Mouse (Mus musculus) liver, postnatal 0 days (tissue): ENCODE measurements around the gene Purb. TPM values are rescaled to one million over a fixed set of nuclear protein-coding genes. Genes with fewer than 3 reads are reported as not detected.
A peak's percentile ranks its signal among the peaks of the same experiment; 100 is the strongest.
"Not testable (repeated sequence)": the region's sequence is repeated elsewhere in the genome, so short reads cannot be mapped to it uniquely, and the experiment has no call there.

Experiments used
- ATAC-seq: fragments of 200-750 bp; cut with Nextera tagmentation; 2 replicates; pipeline ENCODE4 v1.8.0; 2017; ENCODE audit warnings: mild to moderate bottlenecking, moderate library complexity
- DNase-seq: peaks from one replicate; pipeline ENCODE4 v3.0.0-alpha.2; 2016
- H3K27ac ChIP-seq: fragments of 300-500 bp; sonication (generic); 2 replicates; pipeline ENCODE4 v1.5.1; 2014; ENCODE audit warnings: antibody characterized with exemption, moderate library complexity, mild to moderate bottlenecking, low read depth
- H3K27me3 ChIP-seq: fragments of 300-500 bp; sonication (generic); 2 replicates; pipeline ENCODE4 v1.6.1; 2014; ENCODE audit warnings: low read length, control low read depth, mixed read lengths; ENCODE audit not compliant: insufficient read depth
- H3K36me3 ChIP-seq: fragments of 300-500 bp; sonication (generic); replicated peaks from 2 replicates; pipeline ENCODE4 v1.6.1; 2014; ENCODE audit warnings: mild to moderate bottlenecking, control low read depth, low read length, moderate library complexity, mixed read lengths; ENCODE audit not compliant: insufficient read depth
- H3K4me1 ChIP-seq: fragments of 300-500 bp; sonication (generic); 2 replicates; pipeline ENCODE4 v1.6.1; 2014; ENCODE audit warnings: antibody characterized with exemption, mild to moderate bottlenecking, control low read depth; ENCODE audit not compliant: insufficient read depth
- H3K4me2 ChIP-seq: fragments of 300-500 bp; sonication (generic); 2 replicates; pipeline ENCODE4 v1.6.1; 2014; ENCODE audit warnings: low read depth, mild to moderate bottlenecking, low read length, moderate library complexity, mixed read lengths
- H3K4me3 ChIP-seq: fragments of 300-500 bp; sonication (generic); 2 replicates; pipeline ENCODE4 v1.5.1; 2014; ENCODE audit warnings: low read depth, low read length
- H3K9ac ChIP-seq: fragments of 300-500 bp; sonication (generic); replicated peaks from 2 replicates; pipeline ENCODE4 v1.6.1; 2014; ENCODE audit warnings: mild to moderate bottlenecking, moderate library complexity
- H3K9me3 ChIP-seq: fragments of 300-500 bp; sonication (generic); 2 replicates; pipeline ENCODE4 v1.6.1; 2016; ENCODE audit warnings: mild to moderate bottlenecking, control low read depth, low read length, mixed read lengths
- CTCF ChIP-seq: sonication (generic); IDR thresholded peaks from 2 replicates; pipeline ENCODE4 v1.5.1; 2016; ENCODE audit warnings: antibody characterized with exemption, low read depth
- EP300 ChIP-seq: IDR thresholded peaks from 2 replicates; pipeline ENCODE4 v1.6.1; 2016; ENCODE audit warnings: antibody characterized with exemption, low read depth, mild to moderate bottlenecking
- WGBS: fragments of 180-500 bp; shearing (Covaris S2); extraction: QIAGEN DNeasy Blood & Tissue Kit; methylation state at CpG from one replicate; pipeline ENCODE4 v1.1.7; 2014; ENCODE audit not compliant: insufficient replicate concordance; 5-methylcytosine and 5-hydroxymethylcytosine counted together
- microRNA-seq: library from miRNA; unstranded; fragments of <30 nt; microRNA quantifications from one replicate; pipeline ENCODE4, GENCODE M21; 2016
- polyA plus RNA-seq: library from polyadenylated mRNA; unstranded; fragments of >200 nt; fragmentation: Nextera tagmentation; extraction: Ambion mirVana; gene quantifications from 2 replicates; pipeline ENCODE4 v1.2.1, GENCODE M21; 2015

Purb gene
- polyA plus RNA-seq, 1 experiment from 2014 or later = 6.1 TPM

DNA sequence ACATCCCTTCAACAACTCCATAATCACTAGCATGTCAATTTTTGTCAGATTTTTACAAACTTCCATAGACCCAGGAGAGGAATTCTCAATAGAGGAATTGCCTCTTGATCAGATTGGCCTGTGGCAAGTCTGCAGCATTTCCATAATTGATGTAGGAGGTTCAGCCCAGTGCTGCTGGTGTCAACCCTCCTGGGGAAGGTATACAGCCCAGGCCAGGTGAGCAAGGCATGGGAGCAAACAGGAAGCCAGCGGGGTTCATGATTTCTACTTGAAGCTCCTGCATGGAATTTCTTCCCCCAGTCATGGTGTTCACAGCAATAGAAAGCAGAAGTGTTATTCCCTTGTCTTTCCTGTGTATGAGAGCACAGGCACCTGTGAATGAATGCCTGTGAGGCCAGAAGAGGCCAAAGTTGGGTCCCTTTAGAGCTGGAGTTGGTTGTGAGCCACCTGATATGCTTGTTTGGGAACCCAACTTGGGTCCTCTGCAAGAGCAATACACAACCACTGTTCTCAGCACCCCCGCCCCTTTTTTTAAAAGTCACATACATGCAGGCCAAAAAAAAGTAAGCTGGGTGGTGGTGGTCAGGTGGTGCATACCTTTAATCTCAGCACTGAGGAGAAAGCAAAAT is 54.9 kb downstream of the Purb start:
- 0 out of 2 replicates have a peak overlapping the region, but pooled peaks have one; percentile 29 for H3K27ac ChIP-seq
- H3K4me2 ChIP-seq = no peak overlapping the region
- H3K9me3 ChIP-seq = no peaks in the 10 kb centered on the region
- ATAC-seq (no peak), DNase-seq (no peak)
- WGBS = 78% methylated on average over 2 of the region's 2 CpGs
- H3K4me1 ChIP-seq = peaks cover 13% of the 10 kb centered on the region
- H3K36me3 ChIP-seq = peaks cover 60% of the 10 kb centered on the region
- H3K9ac ChIP-seq = no peak overlapping the region
- no peak overlapping the region for H3K4me3 ChIP-seq
- TF ChIP-seq EP300 = no peak
- H3K27me3 ChIP-seq = no peaks in the 10 kb centered on the region

DNA sequence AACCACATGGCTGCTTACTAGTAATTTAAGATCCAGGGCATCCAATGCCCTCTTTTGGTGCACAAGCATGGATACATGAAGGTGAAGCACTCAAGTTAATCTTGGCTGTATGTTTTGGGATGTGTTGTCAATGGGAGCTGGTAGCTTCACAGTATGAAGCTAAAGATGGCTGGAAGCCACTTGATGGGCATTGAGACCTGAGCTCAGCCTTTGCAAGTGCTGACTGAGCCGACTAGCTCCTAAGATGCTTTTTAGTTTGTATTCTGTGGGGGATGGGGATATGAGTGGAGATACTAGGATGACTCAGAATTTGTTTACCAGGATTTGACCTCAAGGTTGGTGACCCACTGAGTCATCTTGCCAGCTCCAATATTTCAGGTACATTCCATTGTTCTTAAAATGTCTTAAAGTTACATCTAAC is 55.4 kb downstream of the Purb start:
- no peak for ATAC-seq
- Histone ChIP-seq H3K36me3 (peaks cover 56% of the 10 kb centered on the region), H3K4me2 (no peak overlapping the region), H3K27ac (peak overlapping the region; percentile 49; the same call in 1 of the 2 replicates), H3K9me3 (no peaks in the 10 kb centered on the region), H3K4me1 (peaks cover 13% of the 10 kb centered on the region), H3K4me3 (no peak overlapping the region), H3K27me3 (no peaks in the 10 kb centered on the region), H3K9ac (no peak overlapping the region)
- TF ChIP-seq CTCF (no peak), EP300 (no peak)
- 31% methylated on average over 1 of the region's 1 CpGs for WGBS
- no peak for DNase-seq

DNA sequence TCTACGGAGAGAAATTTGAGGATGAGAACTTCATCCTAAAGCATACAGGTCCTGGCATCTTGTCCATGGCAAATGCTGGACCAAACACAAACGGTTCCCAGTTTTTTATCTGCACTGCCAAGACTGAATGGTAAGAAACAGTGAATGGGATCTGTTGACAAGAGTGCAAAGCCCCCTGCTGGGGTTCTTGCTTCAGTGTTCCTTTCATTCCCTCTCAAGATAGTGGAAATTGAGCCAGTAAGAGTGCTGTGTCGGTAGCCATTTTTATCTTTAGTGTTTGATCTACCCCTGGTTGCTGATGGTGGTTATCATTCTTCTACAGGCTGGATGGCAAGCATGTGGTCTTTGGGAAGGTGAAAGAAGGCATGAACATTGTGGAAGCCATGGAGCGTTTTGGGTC is 56.6 kb downstream of the Purb start:
- not testable (repeated sequence) for H3K27ac ChIP-seq, DNase-seq, H3K4me2 ChIP-seq, ATAC-seq, H3K4me3 ChIP-seq, H3K9ac ChIP-seq, H3K27me3 ChIP-seq, H3K9me3 ChIP-seq
- peaks cover 49% of the 10 kb centered on the region for H3K36me3 ChIP-seq
- 65% methylated on average over 4 of the region's 4 CpGs for WGBS
- peaks cover 23% of the 10 kb centered on the region for H3K4me1 ChIP-seq

DNA sequence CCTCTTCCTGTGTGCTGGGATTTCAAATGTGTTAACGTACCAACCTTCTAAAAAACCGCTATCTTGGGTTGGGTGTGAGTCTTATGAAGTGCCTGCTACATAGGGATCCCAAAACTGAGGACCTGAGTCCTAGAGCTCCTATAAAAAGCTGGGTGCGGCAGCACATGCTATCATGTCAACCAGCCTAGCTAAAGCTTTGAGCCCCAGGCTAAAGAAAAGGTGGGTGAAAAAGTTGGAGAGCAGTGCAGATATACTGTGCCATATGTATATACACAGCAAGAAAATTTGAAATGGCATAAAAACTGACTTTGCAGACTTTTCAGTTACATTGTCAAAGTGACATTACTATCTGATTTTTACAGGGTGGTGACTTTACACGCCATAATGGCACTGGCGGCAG is 57.0 kb downstream of the Purb start:
- Histone ChIP-seq H3K27me3 (no peaks in the 10 kb centered on the region), H3K36me3 (peaks cover 46% of the 10 kb centered on the region), H3K4me2 (no peak overlapping the region), H3K4me1 (peaks cover 23% of the 10 kb centered on the region), H3K9ac (no peak overlapping the region), H3K4me3 (no peak overlapping the region), H3K9me3 (no peaks in the 10 kb centered on the region), H3K27ac (no peak overlapping the region)
- no peak for ATAC-seq
- no peak for DNase-seq
- 78% methylated on average over 5 of the region's 5 CpGs for WGBS
- TF ChIP-seq CTCF (no peak), EP300 (no peak)

Small RNA genes within 50 kb of the gene (microRNA-seq; reads per million reads assigned to microRNA genes)
- not detected for gene Gm22123

Other genes with a start within 250 kb of the Purb start
- gene Npc1l1, start 245.8 kb downstream of the Purb start, polyA plus RNA-seq = not detected in 2 replicates
- 32.5 and 33.8 TPM in 2 replicates for gene Ddx56, start 208.1 kb downstream of the Purb start, polyA plus RNA-seq
- 83.4 and 91.5 TPM in 2 replicates for gene Tmed4, start 201.0 kb downstream of the Purb start, polyA plus RNA-seq
- 48.0 and 50.1 TPM in 2 replicates for gene Ogdh, start 184.3 kb downstream of the Purb start, polyA plus RNA-seq
- gene Zmiz2, start 86.8 kb downstream of the Purb start, polyA plus RNA-seq = 3.4 and 3.7 TPM in 2 replicates
- 2,313 and 2,332 TPM in 2 replicates for gene Ppia, start 60.5 kb downstream of the Purb start, polyA plus RNA-seq
- 135 and 137 TPM in 2 replicates for gene H2afv, start 31.5 kb downstream of the Purb start, polyA plus RNA-seq
- gene Myo1g, start 45.0 kb upstream of the Purb start, polyA plus RNA-seq = 8.2 and 9.4 TPM in 2 replicates
- 33.9 and 34.9 TPM in 2 replicates for gene Ccm2, start 71.0 kb upstream of the Purb start, polyA plus RNA-seq
- gene Nacad, start 130.1 kb upstream of the Purb start, polyA plus RNA-seq = 1.5 and 1.6 TPM in 2 replicates
- 19.6 and 23.5 TPM in 2 replicates for gene Tbrg4, start 150.2 kb upstream of the Purb start, polyA plus RNA-seq
- not detected in 2 replicates for gene Wap, start 162.7 kb upstream of the Purb start, polyA plus RNA-seq
- gene Ramp3, start 182.6 kb upstream of the Purb start, polyA plus RNA-seq = 0.20 and 0.28 TPM in 2 replicates